ENCODE assay signal across 8 mouse cellular contexts in the genomic region with DNA sequence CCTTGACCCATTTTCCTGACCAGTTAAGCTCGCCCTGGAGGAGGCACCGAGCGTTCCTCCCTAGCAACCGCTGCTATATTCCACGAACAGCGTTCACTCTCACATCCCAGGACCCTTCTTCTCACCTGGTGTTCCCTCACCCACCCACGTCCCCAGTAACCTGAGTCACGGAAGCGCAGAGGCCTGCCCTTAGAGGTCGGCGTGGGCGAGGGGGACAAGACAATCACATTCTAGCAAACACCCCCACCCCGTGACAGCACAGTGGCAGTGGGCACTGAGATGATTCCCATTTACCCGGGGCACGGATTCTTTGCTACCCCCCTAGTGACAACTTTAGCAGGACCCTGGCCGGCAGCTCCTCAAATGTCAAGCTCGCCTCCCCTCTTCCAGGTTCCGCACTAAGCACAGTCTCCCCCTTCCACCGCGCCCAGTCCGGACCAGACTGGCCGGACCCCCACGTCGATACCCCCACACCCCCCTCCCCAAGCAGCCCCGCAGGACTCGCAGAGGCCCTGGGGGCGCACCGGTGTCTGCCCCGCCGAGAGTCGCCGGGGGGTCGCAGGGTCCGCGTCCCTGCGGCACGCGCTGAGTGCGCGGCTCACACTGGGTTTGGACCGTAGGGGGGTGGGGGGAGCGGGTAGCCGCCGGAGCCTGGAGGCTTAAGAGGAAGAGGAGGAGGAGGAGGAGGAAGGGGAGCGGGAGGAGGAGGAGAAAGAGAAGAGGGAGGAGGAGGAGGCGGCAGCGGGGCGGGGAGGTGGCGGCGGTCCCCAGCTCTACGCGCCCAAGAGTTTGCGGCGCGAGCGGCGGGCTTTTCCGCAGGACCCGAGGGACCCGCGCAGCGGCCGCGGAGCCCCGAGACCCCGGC. TPM values are rescaled to one million over a fixed set of nuclear protein-coding genes. Genes with fewer than 3 reads are reported as not detected.
DNase-seq lines count a peak whose midpoint lies in the region; ATAC-seq and TF ChIP-seq lines count a peak whose summit lies in the region.

A gene (plus strand): TSS at position 735 of the 865 bp plus-strand sequence.

- H3K4me1 ChIP-seq in kidney, embryonic 15.5 days = peaks cover 33% of the 10 kb centered on the region
- H3K4me1 ChIP-seq in heart, embryonic 10.5 days = peaks cover 24% of the 10 kb centered on the region
- H3K4me1 ChIP-seq in stomach, postnatal 0 days (replicated peaks; ENCODE audit: control insufficient read depth, insufficient read depth) = no peaks in the 10 kb centered on the region

- TF ChIP-seq POLR2A in brain, embryonic 14.5 days (IDR thresholded peaks at IDR 0.05; ENCODE audit: borderline replicate concordance, extremely low read depth, insufficient read depth, insufficient read length, poor library complexity, severe bottlenecking) = no peak

- peak; percentile 38 for ATAC-seq in kidney, embryonic 15.5 days (replicated peaks; ENCODE audit: low FRiP score)
- no peak for ATAC-seq in stomach, postnatal 0 days (ENCODE audit: low FRiP score, low TSS enrichment)

- TF ChIP-seq CTCF in brain, embryonic 14.5 days (IDR thresholded peaks at IDR 0.05; ENCODE audit: borderline replicate concordance, extremely low read depth, insufficient read depth, insufficient read length) = no peak
- TF ChIP-seq CTCF in stomach, postnatal 0 days (IDR thresholded peaks at IDR 0.05; ENCODE audit: low read depth) = no peak

- peak within 1 kb of the TSS; percentile 74 for H3K4me3 ChIP-seq in kidney, embryonic 15.5 days (replicated peaks)
- H3K4me3 ChIP-seq in heart, embryonic 10.5 days = peak within 1 kb of the TSS; percentile 77
- H3K4me3 ChIP-seq in macrophage (ENCODE audit: inconsistent target) = peak within 1 kb of the TSS; percentile 18; the same call in 1 of the 2 replicates
- H3K4me3 ChIP-seq in stomach, postnatal 0 days (ENCODE audit: low read depth, low read length) = peak within 1 kb of the TSS; percentile 78

- no peaks in the 10 kb centered on the region for H3K36me3 ChIP-seq in kidney, embryonic 15.5 days
- no peaks in the 10 kb centered on the region for H3K36me3 ChIP-seq in heart, embryonic 10.5 days
- H3K36me3 ChIP-seq in macrophage (ENCODE audit: inconsistent target) = no peaks in the 10 kb centered on the region
- no peaks in the 10 kb centered on the region for H3K36me3 ChIP-seq in stomach, postnatal 0 days (ENCODE audit: control insufficient read depth, insufficient read depth, low read length)

- TF ChIP-seq EP300 in stomach, postnatal 0 days (optimal IDR thresholded peaks at IDR 0.05) = no peak

- H3K9me3 ChIP-seq in kidney, embryonic 15.5 days (replicated peaks) = no peaks in the 10 kb centered on the region
- H3K9me3 ChIP-seq in heart, embryonic 10.5 days = no peaks in the 10 kb centered on the region
- H3K9me3 ChIP-seq in stomach, postnatal 0 days (ENCODE audit: control insufficient read depth, low read length) = no peaks in the 10 kb centered on the region

- H3K4me2 ChIP-seq in kidney, embryonic 15.5 days = peak within 1 kb of the TSS; percentile 100
- peak within 1 kb of the TSS; percentile 100 for H3K4me2 ChIP-seq in stomach, postnatal 0 days (replicated peaks; ENCODE audit: low read depth)

- H3K79me2 ChIP-seq in macrophage (ENCODE audit: inconsistent target) = no peaks in the 10 kb centered on the region

- DNase-seq in kidney, adult 18-20 months = no peak
- DNase-seq in brain, embryonic 14.5 days (ENCODE audit: low read depth) = peak; percentile 31
- DNase-seq in heart, embryonic 10.5 days (ENCODE audit: low spot score) = no peak
- peak in 1 of 2 experiments; percentile 26 for DNase-seq in layer of hippocampus, adult 8-10 months (ENCODE audit: low spot score in 2 of 2)
- peak; percentile 48 for DNase-seq in stomach, postnatal 0 days (ENCODE audit: low spot score)
- no peak for DNase-seq in Muller cell, postnatal 12 days (ENCODE audit: inconsistent ontology term)

- H3K27me3 ChIP-seq in kidney, embryonic 15.5 days = peaks cover 59% of the 10 kb centered on the region
- peaks cover 71% of the 10 kb centered on the region for H3K27me3 ChIP-seq in heart, embryonic 10.5 days (ENCODE audit: insufficient read depth, poor library complexity, severe bottlenecking)
- H3K27me3 ChIP-seq in stomach, postnatal 0 days (ENCODE audit: control insufficient read depth, insufficient read depth, low read length) = no peaks in the 10 kb centered on the region

- under 1% methylated on average over 57 of the region's 66 CpGs for WGBS in kidney, embryonic 15.5 days
- 1% methylated on average over 58 of the region's 66 CpGs for WGBS in heart, embryonic 10.5 days
- WGBS in macrophage (ENCODE audit: missing documents) = 1% methylated on average over 28 of the region's 66 CpGs
- WGBS in stomach, postnatal 0 days = 1% methylated on average over 62 of the region's 66 CpGs

- peak within 1 kb of the TSS; percentile 7; the same call in 1 of the 2 replicates for H3K27ac ChIP-seq in kidney, embryonic 15.5 days
- H3K27ac ChIP-seq in heart, embryonic 10.5 days = peak within 1 kb of the TSS; percentile 73
- no peak within 1 kb of the TSS for H3K27ac ChIP-seq in macrophage
- H3K27ac ChIP-seq in stomach, postnatal 0 days (replicated peaks) = peak within 1 kb of the TSS; percentile 82

- peak within 1 kb of the TSS; percentile 60 for H3K9ac ChIP-seq in kidney, embryonic 15.5 days
- peak within 1 kb of the TSS; percentile 82 for H3K9ac ChIP-seq in stomach, postnatal 0 days (ENCODE audit: low read length)

RNA-seq across cellular contexts. Expression of the gene that starts here (rescaled TPM):
- polyA plus RNA-seq in kidney, embryonic 15.5 days (2015; fragmentation: Nextera tagmentation; extraction: Ambion mirVana) = 0.92 and 1.2 TPM in 2 replicates
- polyA plus RNA-seq in brain, embryonic 14.5 days (2012; rRNA removed) = 0.44 and 0.77 TPM in 2 replicates
- 0.10 and 0.18 TPM in 2 replicates for polyA plus RNA-seq in heart, embryonic 10.5 days (2016; fragmentation: Nextera tagmentation; extraction: Ambion mirVana)
- 10 to 100 TPM; 31.9 to 34.3 (median 33.1) TPM for total RNA-seq in layer of hippocampus, adult 8-10 months (2022)
- total RNA-seq in macrophage (2018; cell fraction: chromatin; rRNA removed) = 10 to 100 TPM in 3 of 26 experiments, 1 to 10 TPM in 14, under 1 TPM in 9; 0.15 to 11.6 (median 1.8) TPM
- 1 to 10 TPM in 13 of 26 experiments, under 1 TPM in 13; 0.12 to 4.8 (median 1.3) TPM for total RNA-seq in macrophage (2018; cell fraction: cytosol; rRNA removed)
- total RNA-seq in macrophage (2018; cell fraction: nucleus; rRNA removed) = 10 to 100 TPM in 1 of 26 experiments, 1 to 10 TPM in 13, under 1 TPM in 10, not detected in 2; 0.11 to 10.4 (median 2.3) TPM
- polyA plus RNA-seq in macrophage (2018) = 0.70 to 2.0 TPM (median 0.84 TPM) in 3 replicates
- polyA plus RNA-seq in stomach, postnatal 0 days (2015; fragmentation: Nextera tagmentation; extraction: Ambion mirVana) = 1.7 and 2.3 TPM in 2 replicates

Comparison
In these comparisons a context has a peak if more than half of its experiments do, and no peak if none do; other contexts are left out.
1. Peak in DNase-seq in brain, embryonic 14.5 days; RNA of the gene not detected or under 1 TPM.
2. H3K4me3 ChIP-seq: peak in every context shown above with its lines; median percentile 78 in stomach, postnatal 0 days; 77 in heart, embryonic 10.5 days; 74 in kidney, embryonic 15.5 days; 18 in macrophage.